Mouse (Mus musculus): ENCODE data around the gene Lsmem1. TPM values are rescaled to one million over a fixed set of nuclear protein-coding genes. Genes with fewer than 3 reads are reported as not detected.

The Lsmem1 gene
- total RNA-seq, 1 experiment from 2014 or later, result not detected

- no peak for DNase-seq
Measured at GRCm38 (mm10) chr12:40140706-40141105, 58.6 kb downstream of the Lsmem1 start.

GRCm38 (mm10) chr12:40139484-40140245 lies 59.6 kb downstream of the Lsmem1 start:
- no peak for DNase-seq

- no peak for DNase-seq
Measured at GRCm38 (mm10) chr12:40134529-40134928, 64.8 kb downstream of the Lsmem1 start.

GRCm38 (mm10) chr12:40133573-40134271 lies 65.6 kb downstream of the Lsmem1 start, which contains the start of gene Scin:
Gene Scin (minus strand): TSS chr12:40134228.
- peak; percentile 35 for DNase-seq

GRCm38 (mm10) chr12:40133194-40133572 lies 66.1 kb downstream of the Lsmem1 start:
- no peak for DNase-seq

Small RNAs within 50 kb of the gene (microRNA-seq; reads per million reads assigned to microRNA genes)
- gene Mir1938, result 0.34 to 1.1 reads per million in 2 experiments

Other genes with a start within 250 kb of the Lsmem1 start
- 51.2 and 59.3 TPM in 2 replicates for gene Arl4a, start 161.5 kb downstream of the Lsmem1 start, total RNA-seq (2021)
- gene Scin, start 65.3 kb downstream of the Lsmem1 start, total RNA-seq (2021), result 1.2 and 1.6 TPM in 2 replicates
- gene Ifrd1, start 49.0 kb upstream of the Lsmem1 start, total RNA-seq (2021), result 118 and 133 TPM in 2 replicates
- 15.1 and 23.8 TPM in 2 replicates for gene Zfp277, start 246.4 kb upstream of the Lsmem1 start, total RNA-seq (2021)
- gene Dock4, start 246.5 kb upstream of the Lsmem1 start, total RNA-seq (2021), result 19.7 and 20.7 TPM in 2 replicates

Data from adrenal gland, postnatal 25 days (tissue).